Mouse (Mus musculus) neural tube, embryonic 14.5 days (tissue): ENCODE measurements around the gene Ren1. TPM values are rescaled to one million over a fixed set of nuclear protein-coding genes. Genes with fewer than 3 reads are reported as not detected.
A peak's percentile ranks its signal among the peaks of the same experiment; 100 is the strongest.

Source experiments
- ATAC-seq: fragments of 200-750 bp; cut with Nextera tagmentation; 2 replicates; pipeline ENCODE4 v1.8.0; 2017; ENCODE audit warnings: low read depth, mild to moderate bottlenecking, moderate TSS enrichment, moderate library complexity
- H3K27ac ChIP-seq: fragments of 300-500 bp; sonication (generic); 2 replicates; pipeline ENCODE4 v1.5.1; 2014; ENCODE audit warnings: low read depth, mild to moderate bottlenecking, control low read depth, low read length, moderate library complexity, mixed read lengths
- H3K27me3 ChIP-seq: fragments of 300-500 bp; sonication (generic); 2 replicates; pipeline ENCODE4 v1.6.1; 2014; ENCODE audit warnings: low read length; ENCODE audit not compliant: control insufficient read depth, insufficient read depth
- H3K36me3 ChIP-seq: fragments of 300-500 bp; sonication (generic); 2 replicates; pipeline ENCODE4 v1.6.1; 2014; ENCODE audit warnings: low read length, mixed read lengths; ENCODE audit not compliant: control insufficient read depth, insufficient read depth
- H3K4me1 ChIP-seq: fragments of 300-500 bp; sonication (generic); 2 replicates; pipeline ENCODE4 v1.6.1; 2014; ENCODE audit warnings: low read length; ENCODE audit not compliant: control insufficient read depth, insufficient read depth
- H3K4me2 ChIP-seq: fragments of 300-500 bp; sonication (generic); 2 replicates; pipeline ENCODE4 v1.6.1; 2014; ENCODE audit warnings: mild to moderate bottlenecking, low read depth, low read length, control low read depth
- H3K4me3 ChIP-seq: fragments of 300-500 bp; sonication (generic); 2 replicates; pipeline ENCODE4 v1.5.1; 2014; ENCODE audit warnings: low read depth, low read length, control low read depth, mixed read lengths
- H3K9ac ChIP-seq: fragments of 300-500 bp; sonication (generic); replicated peaks from 2 replicates; pipeline ENCODE4 v1.6.1; 2014; ENCODE audit warnings: low read depth, mild to moderate bottlenecking, control low read depth, low read length, mixed read lengths
- H3K9me3 ChIP-seq: fragments of 300-500 bp; sonication (generic); 2 replicates; pipeline ENCODE4 v1.6.1; 2016; ENCODE audit warnings: low read length; ENCODE audit not compliant: control insufficient read depth
- WGBS: fragments of 180-500 bp; shearing (Covaris S2); extraction: QIAGEN DNeasy Blood & Tissue Kit; methylation state at CpG from one replicate; pipeline ENCODE4 v1.1.7; 2014; 5-methylcytosine and 5-hydroxymethylcytosine counted together
- polyA plus RNA-seq: library from polyadenylated mRNA; unstranded; fragments of >200 nt; fragmentation: Nextera tagmentation; extraction: Ambion mirVana; gene quantifications from 2 replicates; pipeline ENCODE4 v1.2.1, GENCODE M21; 2014

The Ren1 gene
- polyA plus RNA-seq, 1 experiment from 2014 or later: 0.83 TPM

GRCm38 (mm10) chr1:133316577-133316976 is 33.7 kb upstream of the Ren1 start:
- Histone ChIP-seq H3K4me3 (no peak overlapping the region), H3K4me1 (no peaks in the 10 kb centered on the region), H3K9ac (no peak overlapping the region), H3K27ac (no peak overlapping the region), H3K4me2 (no peak overlapping the region), H3K27me3 (no peaks in the 10 kb centered on the region), H3K9me3 (no peaks in the 10 kb centered on the region), H3K36me3 (no peaks in the 10 kb centered on the region)
- no peak for ATAC-seq
- 85% methylated on average over 4 of the region's 4 CpGs for WGBS

GRCm38 (mm10) chr1:133317149-133317548 is 33.2 kb upstream of the Ren1 start:
- Histone ChIP-seq H3K9me3 (no peaks in the 10 kb centered on the region), H3K4me2 (no peak overlapping the region), H3K27me3 (no peaks in the 10 kb centered on the region), H3K27ac (no peak overlapping the region), H3K4me1 (no peaks in the 10 kb centered on the region), H3K36me3 (no peaks in the 10 kb centered on the region), H3K4me3 (no peak overlapping the region), H3K9ac (no peak overlapping the region)
- ATAC-seq: no peak
- WGBS: 88% methylated on average over 1 of the region's 1 CpGs

- Histone ChIP-seq H3K4me3 (no peak within 1 kb of the TSS), H3K9ac (no peak within 1 kb of the TSS), H3K36me3 (no peaks in the 10 kb centered on the region), H3K27me3 (no peaks in the 10 kb centered on the region), H3K27ac (no peak within 1 kb of the TSS), H3K4me1 (no peaks in the 10 kb centered on the region), H3K9me3 (no peaks in the 10 kb centered on the region), H3K4me2 (no peak within 1 kb of the TSS)
- WGBS: 79% methylated on average over 13 of the region's 13 CpGs
- no peak for ATAC-seq
These were observed 28.9 kb upstream of the Ren1 start, which contains the start of gene Kiss1 for GRCm38 (mm10) chr1:133321267-133321925. Gene Kiss1, plus strand, starts transcription at chr1:133321875.

- H3K27me3 ChIP-seq: no peaks in the 10 kb centered on the region
- H3K4me3 ChIP-seq: no peak overlapping the region
- no peak overlapping the region for H3K9ac ChIP-seq
- no peaks in the 10 kb centered on the region for H3K36me3 ChIP-seq
- WGBS: 47% methylated on average over 5 of the region's 5 CpGs
- ATAC-seq: 0 out of 2 replicates have a peak, but pooled peaks have one; percentile 31
- no peak overlapping the region for H3K27ac ChIP-seq
- H3K9me3 ChIP-seq: no peaks in the 10 kb centered on the region
- no peaks in the 10 kb centered on the region for H3K4me1 ChIP-seq
- no peak overlapping the region for H3K4me2 ChIP-seq
These were observed 27.0 kb upstream of the Ren1 start for GRCm38 (mm10) chr1:133323333-133323732.

- Histone ChIP-seq H3K4me2 (no peak overlapping the region), H3K9ac (no peak overlapping the region), H3K27ac (no peak overlapping the region), H3K27me3 (no peaks in the 10 kb centered on the region), H3K36me3 (no peaks in the 10 kb centered on the region), H3K9me3 (no peaks in the 10 kb centered on the region), H3K4me3 (no peak overlapping the region), H3K4me1 (peaks cover 6% of the 10 kb centered on the region)
- ATAC-seq: no peak
- 82% methylated on average over 8 of the region's 8 CpGs for WGBS
These were observed 24.4 kb upstream of the Ren1 start for GRCm38 (mm10) chr1:133325951-133326350.

- WGBS: 69% methylated on average over 5 of the region's 5 CpGs
- no peaks in the 10 kb centered on the region for H3K9me3 ChIP-seq
These were observed 23.2 kb upstream of the Ren1 start for GRCm38 (mm10) chr1:133327094-133327493.

GRCm38 (mm10) chr1:133328299-133328795 is 22.0 kb upstream of the Ren1 start:
- H3K4me1 ChIP-seq: peaks cover 12% of the 10 kb centered on the region
- no peak overlapping the region for H3K4me3 ChIP-seq
- H3K9me3 ChIP-seq: no peaks in the 10 kb centered on the region
- no peak overlapping the region for H3K9ac ChIP-seq
- WGBS: 54% methylated on average over 6 of the region's 6 CpGs
- no peak overlapping the region for H3K4me2 ChIP-seq
- no peaks in the 10 kb centered on the region for H3K36me3 ChIP-seq
- ATAC-seq: no peak
- H3K27me3 ChIP-seq: no peaks in the 10 kb centered on the region
- H3K27ac ChIP-seq: no peak overlapping the region

More at GRCm38 (mm10) chr1:133327094-133327493, 23.2 kb upstream of the Ren1 start:
- H3K36me3 ChIP-seq: no peaks in the 10 kb centered on the region
- peaks cover 12% of the 10 kb centered on the region for H3K4me1 ChIP-seq
- H3K4me3 ChIP-seq: no peak overlapping the region
- H3K9ac ChIP-seq: no peak overlapping the region
- H3K4me2 ChIP-seq: no peak overlapping the region
- no peak for ATAC-seq
- H3K27ac ChIP-seq: no peak overlapping the region
- no peaks in the 10 kb centered on the region for H3K27me3 ChIP-seq

GRCm38 (mm10) chr1:133328896-133329637 is 21.2 kb upstream of the Ren1 start:
- Histone ChIP-seq H3K4me2 (peak overlapping the region; percentile 51), H3K27me3 (no peaks in the 10 kb centered on the region), H3K36me3 (no peaks in the 10 kb centered on the region), H3K9ac (peak overlapping the region; percentile 34; the same call in 1 of the 2 replicates), H3K4me3 (peak overlapping the region; percentile 24), H3K27ac (no peak overlapping the region), H3K4me1 (peaks cover 12% of the 10 kb centered on the region), H3K9me3 (no peaks in the 10 kb centered on the region)
- 7% methylated on average over 34 of the region's 34 CpGs for WGBS
- no peak for ATAC-seq

- ATAC-seq: no peak
- H3K4me3 ChIP-seq: peak overlapping the region; percentile 24
- peak overlapping the region; percentile 51 for H3K4me2 ChIP-seq
- no peaks in the 10 kb centered on the region for H3K27me3 ChIP-seq
- no peaks in the 10 kb centered on the region for H3K36me3 ChIP-seq
- 30% methylated on average over 7 of the region's 7 CpGs for WGBS
- no peaks in the 10 kb centered on the region for H3K9me3 ChIP-seq
- H3K4me1 ChIP-seq: peaks cover 12% of the 10 kb centered on the region
- peak overlapping the region; percentile 34; the same call in 1 of the 2 replicates for H3K9ac ChIP-seq
- no peak overlapping the region for H3K27ac ChIP-seq
These were observed 20.7 kb upstream of the Ren1 start for GRCm38 (mm10) chr1:133329638-133329964.
